Mouse (Mus musculus): ENCODE measurements around the gene Fam133b. TPM values are rescaled to one million over a fixed set of nuclear protein-coding genes. Genes with fewer than 3 reads are reported as not detected.
A peak's percentile ranks its signal among the peaks of the same experiment; 100 is the strongest.

The Fam133b gene
- polyA plus RNA-seq (2012; rRNA removed): 6.5 and 10.9 TPM in 2 replicates
- 11.6 and 11.7 TPM in 2 replicates for polyA plus RNA-seq (2014; fragmentation: Nextera tagmentation; extraction: Ambion mirVana)

GRCm38 (mm10) chr5:3543629-3544479 lies at the start of gene Fam133b:
TSS of gene Fam133b (plus strand) at chr5:3543833.
- Histone ChIP-seq H3K4me1 (replicated peaks; ENCODE audit: control insufficient read depth in 2 of 2, insufficient read depth in 2 of 2, low read length in 1 of 2) (peaks cover 7 to 19% of the 10 kb centered on the region in 2 experiments), H3K27ac (peak within 1 kb of the TSS; percentile 43), H3K36me3 (replicated peaks; ENCODE audit: control insufficient read depth, insufficient read depth, low read depth) (peaks cover 5% of the 10 kb centered on the region; the same call in 1 of the 2 replicates), H3K9me3 (ENCODE audit: control insufficient read depth, low read length) (no peaks in the 10 kb centered on the region), H3K27me3 (ENCODE audit: control insufficient read depth, insufficient read depth, low read length) (no peaks in the 10 kb centered on the region), H3K4me2 (ENCODE audit: low read depth) (peak within 1 kb of the TSS; percentile 73), H3K9ac (replicated peaks) (peak within 1 kb of the TSS; percentile 97), H3K4me3 (ENCODE audit: insufficient read depth in 1 of 2, low read depth in 2 of 2, low read length in 2 of 2) (peak within 1 kb of the TSS; percentile 81 to 86)
- DNase-seq (ENCODE audit: low read depth in 3 of 3, low spot score in 3 of 3): peak; percentile 83 to 84 (median 83)
- ATAC-seq (ENCODE audit: insufficient read depth): peak; percentile 95
- WGBS (ENCODE audit: insufficient replicate concordance): under 1% methylated on average over 79 of the region's 80 CpGs
- TF ChIP-seq EP300 (IDR thresholded peaks at IDR 0.05; ENCODE audit: low read depth) (0 out of 2 replicates have a peak, but pooled peaks have one; percentile 18), CTCF (IDR thresholded peaks at IDR 0.05; ENCODE audit: low read depth) (peak; percentile 97)

- Histone ChIP-seq H3K4me1 (replicated peaks; ENCODE audit: control insufficient read depth in 2 of 2, insufficient read depth in 2 of 2, low read length in 1 of 2) (peaks cover 0 to 8% of the 10 kb centered on the region in 2 experiments; a peak in 3 of 4 replicates), H3K27ac (no peak overlapping the region)
- 69% methylated on average over 9 of the region's 9 CpGs for WGBS (ENCODE audit: insufficient replicate concordance)
Measured at GRCm38 (mm10) chr5:3493968-3494367, 49.7 kb upstream of the Fam133b start.

GRCm38 (mm10) chr5:3494452-3495187 lies 49.0 kb upstream of the Fam133b start:
- Histone ChIP-seq H3K27ac (no peak overlapping the region), H3K27me3 (ENCODE audit: control insufficient read depth, insufficient read depth, low read length) (no peaks in the 10 kb centered on the region), H3K9me3 (ENCODE audit: control insufficient read depth, low read length) (no peaks in the 10 kb centered on the region), H3K4me3 (ENCODE audit: insufficient read depth in 1 of 2, low read depth in 2 of 2, low read length in 2 of 2) (no peak overlapping the region), H3K4me2 (ENCODE audit: low read depth) (no peak overlapping the region), H3K4me1 (replicated peaks; ENCODE audit: control insufficient read depth in 2 of 2, insufficient read depth in 2 of 2, low read length in 1 of 2) (peaks cover 0 to 8% of the 10 kb centered on the region in 2 experiments; a peak in 3 of 4 replicates), H3K9ac (replicated peaks) (no peak overlapping the region), H3K36me3 (replicated peaks; ENCODE audit: control insufficient read depth, insufficient read depth, low read depth) (no peaks in the 10 kb centered on the region)
- TF ChIP-seq CTCF (IDR thresholded peaks at IDR 0.05; ENCODE audit: low read depth) (no peak), EP300 (IDR thresholded peaks at IDR 0.05; ENCODE audit: low read depth) (no peak)
- ATAC-seq (ENCODE audit: insufficient read depth): no peak
- WGBS (ENCODE audit: insufficient replicate concordance): 66% methylated on average over 8 of the region's 8 CpGs
- DNase-seq (ENCODE audit: low read depth in 3 of 3, low spot score in 3 of 3): no peak

More at GRCm38 (mm10) chr5:3493968-3494367, 49.7 kb upstream of the Fam133b start:
- Histone ChIP-seq H3K9me3 (ENCODE audit: control insufficient read depth, low read length) (no peaks in the 10 kb centered on the region), H3K36me3 (replicated peaks; ENCODE audit: control insufficient read depth, insufficient read depth, low read depth) (no peaks in the 10 kb centered on the region), H3K4me3 (ENCODE audit: insufficient read depth in 1 of 2, low read depth in 2 of 2, low read length in 2 of 2) (no peak overlapping the region), H3K27me3 (ENCODE audit: control insufficient read depth, insufficient read depth, low read length) (no peaks in the 10 kb centered on the region), H3K4me2 (ENCODE audit: low read depth) (no peak overlapping the region), H3K9ac (replicated peaks) (no peak overlapping the region)
- TF ChIP-seq EP300 (IDR thresholded peaks at IDR 0.05; ENCODE audit: low read depth) (no peak), CTCF (IDR thresholded peaks at IDR 0.05; ENCODE audit: low read depth) (no peak)
- DNase-seq (ENCODE audit: low read depth in 3 of 3, low spot score in 3 of 3): no peak
- ATAC-seq (ENCODE audit: insufficient read depth): no peak

GRCm38 (mm10) chr5:3497505-3497925 lies 46.1 kb upstream of the Fam133b start:
- no peaks in the 10 kb centered on the region for H3K27me3 ChIP-seq (ENCODE audit: control insufficient read depth, insufficient read depth, low read length)
- no peaks in the 10 kb centered on the region for H3K9me3 ChIP-seq (ENCODE audit: control insufficient read depth, low read length)
- no peak overlapping the region for H3K27ac ChIP-seq
- no peaks in the 10 kb centered on the region for H3K36me3 ChIP-seq (replicated peaks; ENCODE audit: control insufficient read depth, insufficient read depth, low read depth)
- peaks cover 6 to 19% of the 10 kb centered on the region in 2 experiments for H3K4me1 ChIP-seq (replicated peaks; ENCODE audit: control insufficient read depth in 2 of 2, insufficient read depth in 2 of 2, low read length in 1 of 2)
- DNase-seq (ENCODE audit: low read depth in 3 of 3, low spot score in 3 of 3) (no peak), ATAC-seq (ENCODE audit: insufficient read depth) (peak; percentile 17; the same call in 1 of the 2 replicates)
- TF ChIP-seq CTCF (IDR thresholded peaks at IDR 0.05; ENCODE audit: low read depth) (no peak), EP300 (IDR thresholded peaks at IDR 0.05; ENCODE audit: low read depth) (peak; percentile 70)
- no peak overlapping the region for H3K4me3 ChIP-seq (ENCODE audit: insufficient read depth in 1 of 2, low read depth in 2 of 2, low read length in 2 of 2)
- H3K9ac ChIP-seq (replicated peaks): no peak overlapping the region
- 23% methylated on average over 5 of the region's 5 CpGs for WGBS (ENCODE audit: insufficient replicate concordance)
- H3K4me2 ChIP-seq (ENCODE audit: low read depth): no peak overlapping the region

Measured in liver, embryonic 14.5 days (tissue).